Mouse (Mus musculus) skeletal muscle tissue, adult 2 months (tissue): ENCODE results near the gene Abhd2.
A peak's percentile ranks its signal among the peaks of the same experiment; 100 is the strongest.

Experiments used
- DNase-seq: peaks from one replicate; pipeline ENCODE4 v3.0.0-alpha.2; 2012; ENCODE audit warnings: low read depth, low spot score

The Abhd2 gene

DNA sequence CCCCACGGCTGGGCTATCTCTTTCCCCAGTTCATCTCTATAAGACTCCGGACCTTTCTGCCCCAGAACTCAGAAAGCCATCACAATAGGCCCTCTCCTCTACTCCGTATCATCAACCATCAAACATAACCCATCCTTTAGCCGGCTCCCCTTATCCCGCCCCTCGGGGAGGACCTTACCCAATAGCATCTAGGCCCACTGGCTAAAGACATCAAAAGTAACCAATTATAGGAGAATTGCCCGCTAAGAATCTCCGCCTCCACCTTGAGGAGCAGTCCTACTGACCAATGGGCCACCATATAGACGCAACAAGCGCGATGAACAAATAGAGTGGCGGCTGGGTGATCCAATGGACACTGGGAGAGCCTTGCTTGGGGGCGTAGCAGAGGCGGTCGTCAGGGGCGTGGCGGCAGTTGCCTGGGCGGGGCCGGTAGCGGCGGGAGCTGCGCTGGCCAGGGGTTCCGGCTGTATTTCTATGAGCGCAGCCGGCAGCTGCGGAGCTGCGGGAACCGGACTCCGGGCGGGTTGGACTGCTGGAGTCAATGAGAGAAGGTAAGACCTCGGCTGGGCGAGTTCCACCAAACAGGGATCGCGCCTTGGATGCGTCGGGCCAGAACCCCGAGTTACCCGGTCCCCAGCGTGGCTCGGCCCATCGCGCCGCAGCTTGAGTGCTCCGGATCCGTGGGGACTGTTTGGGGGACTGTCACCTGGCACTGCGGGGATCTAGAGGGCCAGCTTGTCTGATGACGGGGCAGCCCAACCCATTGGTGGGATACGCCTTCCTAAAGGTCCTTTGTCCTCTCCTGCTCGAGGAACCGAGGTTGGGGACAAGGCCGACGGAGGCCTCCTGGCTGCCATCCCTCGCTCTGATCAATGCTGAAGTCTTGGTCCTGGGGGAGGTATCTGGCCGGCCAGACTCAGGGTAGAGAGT is at the start of gene Abhd2:
Gene Abhd2 (plus strand): TSS at position 411 of the 930 bp plus-strand sequence.
- peak; percentile 99 for DNase-seq

DNA sequence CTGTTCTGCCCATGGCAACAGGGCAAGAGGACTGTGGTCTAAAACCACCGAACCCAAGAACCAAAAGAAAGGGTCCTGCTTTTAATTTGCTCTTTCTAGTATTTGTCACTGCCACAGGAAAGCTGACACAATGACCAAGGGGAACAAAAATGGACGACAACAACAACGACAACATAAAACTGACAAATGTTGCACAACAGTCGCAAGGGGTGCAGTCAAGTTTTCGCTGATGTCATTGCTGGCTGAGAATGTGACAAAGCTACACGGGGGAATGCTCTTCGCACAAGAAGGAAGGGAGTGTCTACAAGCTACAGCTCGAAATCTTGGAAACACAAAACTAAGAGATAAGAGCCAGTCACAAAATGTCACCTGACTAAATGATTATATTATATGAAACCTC is 47.5 kb upstream of the Abhd2 start:
- no peak for DNase-seq

DNA sequence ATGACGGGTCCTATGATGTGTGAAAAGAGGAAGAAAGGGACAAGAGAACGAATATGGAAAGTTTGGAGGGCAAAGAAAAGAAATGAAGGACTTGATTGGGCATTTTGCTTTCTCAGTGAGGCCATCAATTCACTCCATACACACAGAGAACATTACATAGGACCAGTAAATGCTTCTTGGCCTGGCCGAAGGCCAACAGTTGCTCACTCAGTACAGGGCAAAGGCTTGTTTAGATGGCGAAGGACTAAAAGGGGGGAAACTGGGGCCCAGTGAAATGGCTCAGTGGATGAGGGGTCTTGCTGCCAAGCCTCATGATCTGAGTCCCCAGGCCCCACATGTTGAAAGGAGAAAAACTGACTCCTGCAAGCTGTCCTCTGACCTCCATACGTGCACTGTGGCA is 46.8 kb upstream of the Abhd2 start:
- DNase-seq = no peak

DNA sequence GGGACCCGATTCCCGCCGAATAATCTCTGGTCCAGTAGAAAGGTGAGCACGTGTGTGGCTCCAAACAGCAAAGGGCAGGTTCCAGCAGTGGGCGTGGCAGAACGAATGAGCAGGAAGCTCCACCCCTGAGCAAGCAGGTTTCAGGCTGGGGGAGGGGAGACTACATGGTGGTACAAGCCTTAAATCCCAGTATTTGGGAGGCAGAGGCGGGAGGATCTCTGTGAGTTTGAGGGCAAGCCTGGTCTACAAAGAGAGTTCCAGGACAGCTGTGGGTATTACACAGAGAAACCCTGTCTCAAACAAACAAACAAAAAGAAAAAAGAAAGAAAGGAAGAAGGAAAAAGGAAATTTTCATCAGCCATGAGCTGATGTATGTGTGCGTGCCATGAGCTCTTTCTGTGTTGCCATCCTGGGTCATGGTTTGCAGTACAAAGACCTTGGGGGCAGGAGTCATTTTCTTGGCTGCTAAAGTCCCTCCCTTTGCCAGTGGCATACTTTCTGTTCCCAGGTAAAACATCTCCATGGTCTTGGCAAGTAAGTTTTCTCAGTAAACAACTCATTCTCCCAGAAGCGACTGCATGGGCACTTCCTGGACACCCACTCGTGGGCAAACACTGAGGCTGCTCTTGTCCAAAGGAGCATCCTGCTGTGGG is 46.0 kb upstream of the Abhd2 start:
- DNase-seq = no peak

DNA sequence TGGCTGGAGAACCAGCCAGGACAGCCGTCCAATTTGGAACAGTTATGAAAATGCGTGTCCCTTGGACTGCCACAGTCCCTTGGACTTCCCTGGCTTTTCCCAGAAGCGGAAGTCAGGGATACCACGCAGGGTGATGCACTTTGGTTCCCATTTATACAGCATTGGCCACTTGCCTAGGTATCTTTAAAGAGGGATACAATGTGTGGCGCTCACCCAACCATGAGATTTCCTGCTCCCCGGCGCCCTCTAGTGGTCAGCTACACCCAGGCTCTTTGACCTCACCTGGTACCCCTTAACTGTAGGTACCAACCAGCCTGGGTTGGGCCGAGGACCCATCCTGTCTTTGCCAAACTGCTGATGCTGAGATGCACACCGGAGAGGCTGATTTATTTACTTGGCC is 44.5 kb upstream of the Abhd2 start:
- peak; percentile 32 for DNase-seq

- no peak for DNase-seq
These were observed 41.4 kb upstream of the Abhd2 start for GRCm38 (mm10) chr7:79231577-79231976.

DNA sequence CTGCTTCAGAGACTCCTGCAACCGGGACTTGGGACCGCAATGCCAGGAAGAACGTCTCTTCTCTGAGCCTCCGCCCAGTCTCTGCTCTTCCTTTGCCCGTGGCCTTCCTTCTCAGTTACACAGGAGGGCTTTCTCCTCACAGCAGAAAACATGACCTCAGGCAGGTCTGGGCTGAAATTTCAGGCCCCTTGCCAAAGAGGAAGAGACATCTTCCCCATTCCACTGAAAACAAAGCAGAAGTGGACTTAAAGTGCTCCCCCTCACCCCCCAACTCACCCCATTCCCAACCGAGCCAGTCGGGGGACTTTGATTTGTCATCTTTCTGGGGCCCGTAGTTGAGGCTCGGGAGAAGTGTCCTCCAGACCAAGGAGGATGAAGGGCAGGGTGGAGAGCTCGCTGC is 41.0 kb upstream of the Abhd2 start:
- DNase-seq = no peak

GRCm38 (mm10) chr7:79238741-79239140 is 34.3 kb upstream of the Abhd2 start:
- no peak for DNase-seq

GRCm38 (mm10) chr7:79241931-79242625 is 30.9 kb upstream of the Abhd2 start:
- no peak for DNase-seq

DNA sequence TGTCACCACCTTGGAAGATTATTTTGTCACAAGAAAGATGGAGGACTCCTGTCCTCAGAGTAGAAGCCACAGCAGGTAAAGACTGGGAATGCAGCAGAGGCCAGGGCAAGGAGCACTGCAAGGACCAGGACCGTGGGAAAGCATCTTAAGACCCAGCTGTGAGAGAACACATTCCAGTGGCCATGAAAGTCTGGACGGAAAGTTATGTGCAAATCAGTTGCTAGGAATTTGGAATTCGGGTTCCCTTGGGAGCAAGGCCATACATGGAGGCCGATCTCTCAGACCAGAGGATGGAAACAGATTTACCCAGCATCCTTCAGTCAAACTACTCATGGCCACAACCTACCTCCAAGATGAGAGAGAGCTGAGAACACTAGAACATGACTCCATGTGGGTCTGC is 29.8 kb upstream of the Abhd2 start:
- DNase-seq = no peak

GRCm38 (mm10) chr7:79246039-79246670 is 26.8 kb upstream of the Abhd2 start:
- DNase-seq = peak; percentile 36

DNA sequence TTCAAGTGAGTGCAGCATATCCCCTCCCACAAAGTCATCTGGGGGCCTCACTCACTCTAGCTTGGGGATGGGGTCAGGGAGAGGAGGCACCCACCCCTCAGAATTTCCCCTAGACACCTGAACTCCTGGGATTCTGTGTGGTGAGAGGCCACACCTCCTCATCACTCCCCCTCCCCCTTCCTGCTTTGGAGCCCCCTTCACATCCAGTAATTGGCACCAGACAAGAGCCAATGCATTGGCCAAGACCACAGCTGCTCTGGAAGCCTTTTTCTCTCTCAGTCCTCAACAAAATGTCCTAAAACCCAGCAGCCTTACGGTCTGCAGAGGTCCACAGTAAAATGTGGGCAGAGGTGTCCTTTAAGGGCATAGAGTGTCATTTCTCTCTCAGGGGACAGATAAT is 25.6 kb upstream of the Abhd2 start:
- DNase-seq = no peak

DNA sequence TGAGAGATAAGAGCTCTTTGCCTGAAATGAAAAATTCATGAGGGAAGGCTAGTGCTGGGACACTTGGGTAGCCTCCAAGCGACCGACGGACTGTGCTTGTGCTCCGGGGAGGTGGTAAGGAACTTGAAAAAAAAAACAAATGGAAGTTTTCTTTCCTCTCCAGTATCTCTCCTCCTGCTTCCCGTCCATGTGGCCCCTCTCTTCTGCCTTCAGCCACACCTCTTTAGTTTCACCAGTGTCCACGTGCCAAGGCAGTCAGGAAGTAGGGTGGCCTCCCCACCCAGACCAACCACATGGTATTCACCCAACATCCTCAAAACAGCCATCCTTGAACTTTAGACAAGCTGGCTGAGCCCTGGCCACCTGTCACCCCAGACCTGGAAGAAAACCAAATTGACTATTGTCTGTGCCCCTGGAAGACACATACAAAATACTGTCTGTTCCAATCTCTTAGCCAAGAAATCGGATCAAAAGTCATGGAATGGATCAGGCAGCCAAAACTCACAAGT is 25.1 kb upstream of the Abhd2 start:
- DNase-seq = no peak

- no peak for DNase-seq
These were observed 23.4 kb upstream of the Abhd2 start for GRCm38 (mm10) chr7:79249581-79249980.

- no peak for DNase-seq
These were observed 18.6 kb upstream of the Abhd2 start for GRCm38 (mm10) chr7:79254248-79254888.

DNA sequence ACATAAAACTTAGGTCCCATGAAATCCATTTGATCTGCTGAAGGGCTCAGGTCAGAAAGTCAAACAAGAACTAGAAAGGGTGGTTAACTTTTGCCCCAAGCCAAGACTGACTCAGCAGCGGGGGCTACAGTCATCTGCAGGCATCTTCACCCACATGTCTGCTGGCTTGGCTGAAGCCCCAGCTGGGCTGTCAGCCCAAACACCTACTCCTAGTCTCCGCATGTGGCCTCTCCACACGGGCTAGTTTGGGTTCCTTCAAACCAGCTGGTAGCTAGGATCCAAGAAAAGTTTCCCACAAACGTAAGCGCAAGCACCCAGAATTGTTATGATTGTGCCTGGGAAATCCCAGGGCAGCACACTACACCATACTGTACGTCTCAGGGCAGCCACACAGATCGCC is 17.6 kb upstream of the Abhd2 start:
- DNase-seq = no peak

GRCm38 (mm10) chr7:79255752-79256151 is 17.2 kb upstream of the Abhd2 start:
- no peak for DNase-seq

GRCm38 (mm10) chr7:79256716-79257115 is 16.3 kb upstream of the Abhd2 start:
- DNase-seq = no peak

DNA sequence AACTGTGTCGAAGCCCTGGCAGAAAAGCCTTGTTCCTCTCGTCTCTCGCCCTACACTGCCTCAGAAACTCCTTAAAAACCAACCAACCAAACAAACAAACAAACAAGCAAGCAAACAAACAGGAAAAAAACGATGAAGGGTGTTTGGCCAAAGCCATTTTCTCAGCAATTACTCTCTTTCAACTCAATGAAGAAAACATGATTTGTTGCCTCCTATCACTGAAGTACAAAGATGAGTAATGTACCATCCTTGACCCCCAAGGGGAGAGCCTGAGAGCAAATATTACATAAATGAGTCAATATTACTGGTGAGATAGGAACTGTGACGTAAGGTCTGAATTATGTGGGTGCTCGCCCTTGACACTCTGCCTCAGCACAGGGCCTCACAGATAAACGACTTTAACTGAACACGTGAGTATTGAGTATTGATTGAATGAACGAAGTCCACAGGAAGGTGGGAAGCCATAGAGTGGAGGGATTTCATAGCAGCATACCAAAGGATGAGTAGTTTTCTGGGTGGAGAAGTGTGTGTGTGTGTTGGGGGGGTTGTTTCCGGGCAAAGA is 13.9 kb upstream of the Abhd2 start:
- DNase-seq = no peak

DNA sequence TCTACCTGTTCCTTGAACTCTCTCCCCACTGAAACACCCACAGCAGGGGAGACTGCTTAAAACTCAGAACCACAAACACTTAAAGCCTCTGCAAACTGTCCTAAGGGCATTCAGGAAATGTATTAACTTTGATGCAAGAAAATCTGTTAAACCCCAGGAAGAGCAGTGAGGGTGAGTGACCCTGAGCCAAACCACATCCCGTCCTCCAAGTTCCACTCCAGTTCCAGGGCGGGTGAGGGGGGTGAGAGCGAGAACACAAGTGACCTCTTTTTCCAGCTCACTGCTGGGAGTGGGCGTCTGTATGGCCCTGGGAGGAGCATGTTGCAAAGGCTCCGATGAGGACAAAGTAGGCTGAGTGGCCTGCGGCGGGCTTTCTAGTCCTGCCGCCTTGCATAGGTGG is 10.5 kb upstream of the Abhd2 start:
- DNase-seq = no peak

GRCm38 (mm10) chr7:79263776-79264175 is 9.2 kb upstream of the Abhd2 start:
- DNase-seq = no peak
